Mouse (Mus musculus): ENCODE data around the gene Eif3d. TPM values are rescaled to one million over a fixed set of nuclear protein-coding genes. Genes with fewer than 3 reads are reported as not detected.

Eif3d gene
- polyA plus RNA-seq, 1 experiment from 2014 or later: 211 TPM

GRCm38 (mm10) chr15:77921636-77922035 is 49.0 kb downstream of the Eif3d start:
- Histone ChIP-seq H3K9ac (replicated peaks; ENCODE audit: low read depth, low read length) (no peak overlapping the region), H3K27ac (ENCODE audit: low read length) (no peak overlapping the region), H3K36me3 (ENCODE audit: control insufficient read depth, insufficient read depth, low read length) (peaks cover 52% of the 10 kb centered on the region), H3K4me3 (ENCODE audit: low read depth, low read length) (no peak overlapping the region), H3K27me3 (ENCODE audit: control insufficient read depth, insufficient read depth, low read length) (no peaks in the 10 kb centered on the region), H3K4me1 (ENCODE audit: control insufficient read depth, insufficient read depth, low read length) (no peaks in the 10 kb centered on the region), H3K9me3 (ENCODE audit: control insufficient read depth, low read depth, low read length) (no peaks in the 10 kb centered on the region), H3K4me2 (replicated peaks; ENCODE audit: low read depth, low read length) (no peak overlapping the region)
- WGBS: 93% methylated on average over 6 of the region's 6 CpGs
- ATAC-seq (ENCODE audit: insufficient number of reproducible peaks, insufficient read depth, low FRiP score, low read depth): no peak

DNA sequence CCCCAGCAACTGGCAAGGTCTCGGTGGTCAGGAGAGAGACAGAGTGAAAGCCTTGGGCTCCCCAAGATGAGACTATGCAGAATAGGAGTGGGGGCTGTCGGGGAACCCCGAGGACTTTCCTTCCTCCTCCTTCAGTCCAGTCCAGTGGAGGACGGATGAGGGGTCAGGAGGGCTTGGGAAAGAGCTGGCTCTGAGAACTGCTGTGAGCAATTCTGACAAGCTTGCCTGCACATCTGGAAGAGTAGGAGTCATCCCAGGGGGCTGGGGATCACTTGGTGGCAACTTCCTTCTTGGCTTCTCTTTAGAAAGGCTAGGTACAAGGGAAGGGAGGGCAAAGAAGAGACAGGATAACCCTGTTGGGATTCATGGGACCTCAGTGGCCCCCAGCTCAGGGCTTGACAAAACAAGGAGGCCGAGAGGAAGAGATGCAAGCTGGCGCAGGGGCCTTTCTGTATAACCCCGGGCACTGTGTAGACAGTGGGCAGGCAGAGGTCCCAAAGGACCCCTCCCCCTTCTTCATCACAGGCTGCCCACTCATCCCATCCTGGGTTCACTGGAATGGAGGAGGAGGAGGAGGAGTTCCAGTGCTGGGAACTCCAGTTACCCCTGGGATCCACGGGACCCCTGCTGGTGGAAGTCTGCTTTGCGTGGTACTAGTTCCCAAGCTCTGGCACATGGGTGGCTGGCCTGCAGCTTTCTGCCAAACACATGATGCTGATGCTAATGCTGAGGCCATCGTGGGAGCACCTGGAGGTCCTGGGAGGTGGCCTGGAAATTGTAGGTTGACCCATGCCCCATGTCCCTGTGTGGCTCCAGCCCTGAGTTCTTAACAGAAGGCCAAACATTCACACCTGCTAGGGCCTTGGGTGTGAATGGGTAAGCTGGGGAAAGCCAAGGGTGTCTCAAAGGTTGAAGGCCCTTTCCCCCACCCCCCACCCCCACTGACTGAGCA is 49.8 kb downstream of the Eif3d start:
- no peaks in the 10 kb centered on the region for H3K9me3 ChIP-seq (ENCODE audit: control insufficient read depth, low read depth, low read length)
- no peak overlapping the region for H3K4me3 ChIP-seq (ENCODE audit: low read depth, low read length)
- H3K27me3 ChIP-seq (ENCODE audit: control insufficient read depth, insufficient read depth, low read length): no peaks in the 10 kb centered on the region
- no peak for ATAC-seq (ENCODE audit: insufficient number of reproducible peaks, insufficient read depth, low FRiP score, low read depth)
- H3K27ac ChIP-seq (ENCODE audit: low read length): peak overlapping the region; percentile 64; the same call in 1 of the 2 replicates
- no peak overlapping the region for H3K4me2 ChIP-seq (replicated peaks; ENCODE audit: low read depth, low read length)
- no peak overlapping the region for H3K9ac ChIP-seq (replicated peaks; ENCODE audit: low read depth, low read length)
- peaks cover 53% of the 10 kb centered on the region for H3K36me3 ChIP-seq (ENCODE audit: control insufficient read depth, insufficient read depth, low read length)
- H3K4me1 ChIP-seq (ENCODE audit: control insufficient read depth, insufficient read depth, low read length): no peaks in the 10 kb centered on the region
- 75% methylated on average over 10 of the region's 10 CpGs for WGBS

- 68% methylated on average over 12 of the region's 12 CpGs for WGBS
- Histone ChIP-seq H3K27me3 (ENCODE audit: control insufficient read depth, insufficient read depth, low read length) (no peaks in the 10 kb centered on the region), H3K4me1 (ENCODE audit: control insufficient read depth, insufficient read depth, low read length) (no peaks in the 10 kb centered on the region), H3K36me3 (ENCODE audit: control insufficient read depth, insufficient read depth, low read length) (peaks cover 59% of the 10 kb centered on the region), H3K9me3 (ENCODE audit: control insufficient read depth, low read depth, low read length) (no peaks in the 10 kb centered on the region), H3K4me3 (ENCODE audit: low read depth, low read length) (no peak overlapping the region), H3K27ac (ENCODE audit: low read length) (peak overlapping the region; percentile 66; the same call in 1 of the 2 replicates), H3K4me2 (replicated peaks; ENCODE audit: low read depth, low read length) (no peak overlapping the region), H3K9ac (replicated peaks; ENCODE audit: low read depth, low read length) (no peak overlapping the region)
- peak; percentile 38; the same call in 1 of the 2 replicates for ATAC-seq (ENCODE audit: insufficient number of reproducible peaks, insufficient read depth, low FRiP score, low read depth)
Observed at GRCm38 (mm10) chr15:77919441-77919840, 51.2 kb downstream of the Eif3d start.

- no peak overlapping the region for H3K4me2 ChIP-seq (replicated peaks; ENCODE audit: low read depth, low read length)
- no peaks in the 10 kb centered on the region for H3K27me3 ChIP-seq (ENCODE audit: control insufficient read depth, insufficient read depth, low read length)
- H3K4me3 ChIP-seq (ENCODE audit: low read depth, low read length): no peak overlapping the region
- H3K27ac ChIP-seq (ENCODE audit: low read length): no peak overlapping the region
- 0 out of 2 replicates have a peak, but pooled peaks have one; percentile 18 for ATAC-seq (ENCODE audit: insufficient number of reproducible peaks, insufficient read depth, low FRiP score, low read depth)
- H3K36me3 ChIP-seq (ENCODE audit: control insufficient read depth, insufficient read depth, low read length): peaks cover 35% of the 10 kb centered on the region
- WGBS: 36% methylated on average over 8 of the region's 8 CpGs
- no peak overlapping the region for H3K9ac ChIP-seq (replicated peaks; ENCODE audit: low read depth, low read length)
- H3K4me1 ChIP-seq (ENCODE audit: control insufficient read depth, insufficient read depth, low read length): no peaks in the 10 kb centered on the region
- H3K9me3 ChIP-seq (ENCODE audit: control insufficient read depth, low read depth, low read length): no peaks in the 10 kb centered on the region
Observed at GRCm38 (mm10) chr15:77916851-77917544, 53.6 kb downstream of the Eif3d start.

DNA sequence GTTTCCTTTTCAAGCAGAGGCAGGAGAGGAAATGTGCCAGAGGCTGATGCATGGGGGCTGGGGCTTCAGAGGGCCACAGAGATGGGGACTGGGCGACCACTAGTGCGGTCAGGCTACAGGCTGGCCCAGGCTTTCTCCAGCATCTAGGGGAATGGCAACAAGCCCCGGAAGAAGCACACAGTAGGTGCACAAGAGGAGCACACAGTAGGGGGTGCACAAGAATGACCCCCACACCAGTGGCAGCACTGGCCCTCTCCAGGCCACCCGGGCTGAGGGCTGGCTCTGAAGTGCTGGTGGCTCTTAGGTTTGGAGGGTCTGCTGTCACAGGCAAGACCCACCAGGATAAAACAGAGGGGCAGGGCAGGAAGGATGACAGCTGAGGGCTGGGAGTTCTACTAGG is 55.3 kb downstream of the Eif3d start:
- Histone ChIP-seq H3K27me3 (ENCODE audit: control insufficient read depth, insufficient read depth, low read length) (no peaks in the 10 kb centered on the region), H3K36me3 (ENCODE audit: control insufficient read depth, insufficient read depth, low read length) (peaks cover 23% of the 10 kb centered on the region), H3K27ac (ENCODE audit: low read length) (no peak overlapping the region), H3K4me2 (replicated peaks; ENCODE audit: low read depth, low read length) (no peak overlapping the region), H3K4me1 (ENCODE audit: control insufficient read depth, insufficient read depth, low read length) (no peaks in the 10 kb centered on the region), H3K9ac (replicated peaks; ENCODE audit: low read depth, low read length) (no peak overlapping the region), H3K9me3 (ENCODE audit: control insufficient read depth, low read depth, low read length) (no peaks in the 10 kb centered on the region), H3K4me3 (ENCODE audit: low read depth, low read length) (no peak overlapping the region)
- WGBS: 95% methylated on average over 4 of the region's 4 CpGs
- ATAC-seq (ENCODE audit: insufficient number of reproducible peaks, insufficient read depth, low FRiP score, low read depth): no peak

DNA sequence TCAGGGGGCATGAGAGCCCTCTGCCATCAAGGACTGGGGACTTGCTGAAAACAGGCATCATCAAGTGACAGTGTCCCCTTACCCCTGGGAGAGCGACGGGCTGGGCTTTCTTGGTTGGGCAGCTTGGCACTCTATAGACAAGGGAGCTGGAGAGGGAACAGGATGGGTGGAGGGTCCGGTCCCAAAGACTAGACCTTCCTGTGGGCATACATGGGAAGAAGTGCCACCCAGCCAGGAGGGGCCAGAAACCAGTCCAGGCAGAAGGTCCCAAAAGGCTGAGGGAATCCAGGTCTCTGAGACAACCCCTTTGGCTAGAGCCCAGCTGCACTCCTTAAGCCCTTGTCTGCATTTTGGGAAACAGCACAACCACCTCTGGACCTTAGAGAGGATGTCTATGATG is 56.1 kb downstream of the Eif3d start:
- no peaks in the 10 kb centered on the region for H3K27me3 ChIP-seq (ENCODE audit: control insufficient read depth, insufficient read depth, low read length)
- no peak overlapping the region for H3K4me2 ChIP-seq (replicated peaks; ENCODE audit: low read depth, low read length)
- no peak overlapping the region for H3K27ac ChIP-seq (ENCODE audit: low read length)
- no peak overlapping the region for H3K4me3 ChIP-seq (ENCODE audit: low read depth, low read length)
- no peak overlapping the region for H3K9ac ChIP-seq (replicated peaks; ENCODE audit: low read depth, low read length)
- H3K9me3 ChIP-seq (ENCODE audit: control insufficient read depth, low read depth, low read length): no peaks in the 10 kb centered on the region
- ATAC-seq (ENCODE audit: insufficient number of reproducible peaks, insufficient read depth, low FRiP score, low read depth): no peak
- WGBS: 98% methylated on average over 3 of the region's 3 CpGs
- H3K4me1 ChIP-seq (ENCODE audit: control insufficient read depth, insufficient read depth, low read length): no peaks in the 10 kb centered on the region
- H3K36me3 ChIP-seq (ENCODE audit: control insufficient read depth, insufficient read depth, low read length): peaks cover 23% of the 10 kb centered on the region

DNA sequence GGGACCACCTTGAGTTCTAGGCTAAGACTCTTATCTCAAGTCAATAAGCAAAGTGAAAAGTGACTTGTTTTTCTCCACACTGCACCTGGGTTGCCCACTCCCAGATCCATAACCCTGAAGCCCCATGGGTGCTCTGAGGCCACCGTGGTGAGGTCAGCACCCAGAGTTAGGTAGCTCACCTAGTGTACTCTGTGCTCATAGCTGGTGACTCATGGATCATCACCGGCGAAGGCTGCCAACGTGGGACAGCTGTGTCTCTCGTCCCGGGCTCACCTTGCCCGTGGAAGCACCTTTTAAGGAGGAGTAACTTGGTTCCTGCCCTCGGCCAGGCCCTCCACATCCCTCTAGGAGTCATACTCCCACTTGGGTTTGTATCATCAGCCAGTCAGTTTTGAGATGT is 57.6 kb downstream of the Eif3d start:
- Histone ChIP-seq H3K36me3 (ENCODE audit: control insufficient read depth, insufficient read depth, low read length) (peaks cover 17% of the 10 kb centered on the region), H3K9me3 (ENCODE audit: control insufficient read depth, low read depth, low read length) (no peaks in the 10 kb centered on the region), H3K27ac (ENCODE audit: low read length) (no peak overlapping the region), H3K27me3 (ENCODE audit: control insufficient read depth, insufficient read depth, low read length) (no peaks in the 10 kb centered on the region), H3K9ac (replicated peaks; ENCODE audit: low read depth, low read length) (no peak overlapping the region), H3K4me1 (ENCODE audit: control insufficient read depth, insufficient read depth, low read length) (no peaks in the 10 kb centered on the region), H3K4me2 (replicated peaks; ENCODE audit: low read depth, low read length) (no peak overlapping the region), H3K4me3 (ENCODE audit: low read depth, low read length) (no peak overlapping the region)
- no peak for ATAC-seq (ENCODE audit: insufficient number of reproducible peaks, insufficient read depth, low FRiP score, low read depth)
- WGBS: 72% methylated on average over 8 of the region's 8 CpGs

GRCm38 (mm10) chr15:77912585-77912984 is 58.0 kb downstream of the Eif3d start:
- Histone ChIP-seq H3K4me1 (ENCODE audit: control insufficient read depth, insufficient read depth, low read length) (no peaks in the 10 kb centered on the region), H3K27ac (ENCODE audit: low read length) (no peak overlapping the region; the same call in 1 of the 2 replicates), H3K36me3 (ENCODE audit: control insufficient read depth, insufficient read depth, low read length) (peaks cover 17% of the 10 kb centered on the region), H3K27me3 (ENCODE audit: control insufficient read depth, insufficient read depth, low read length) (no peaks in the 10 kb centered on the region), H3K4me3 (ENCODE audit: low read depth, low read length) (no peak overlapping the region), H3K4me2 (replicated peaks; ENCODE audit: low read depth, low read length) (no peak overlapping the region), H3K9ac (replicated peaks; ENCODE audit: low read depth, low read length) (no peak overlapping the region), H3K9me3 (ENCODE audit: control insufficient read depth, low read depth, low read length) (no peaks in the 10 kb centered on the region)
- WGBS: 57% methylated on average over 7 of the region's 7 CpGs
- ATAC-seq (ENCODE audit: insufficient number of reproducible peaks, insufficient read depth, low FRiP score, low read depth): no peak

All from stomach, embryonic 14.5 days (tissue).